Mouse (Mus musculus) cortical plate, adult 2 months (tissue): ENCODE data around the gene Dgkh.

ENCODE experiments used
- CTCF ChIP-seq: fragments of 200-500 bp; IDR thresholded peaks from 2 replicates; pipeline ENCODE4 v1.5.1; 2011; ENCODE audit warnings: mild to moderate bottlenecking, control low read depth, low read length; ENCODE audit not compliant: insufficient read depth; ENCODE audit errors: extremely low read depth
- POLR2A ChIP-seq: fragments of 200-500 bp; IDR thresholded peaks from 2 replicates; pipeline ENCODE4 v1.6.1; 2011; ENCODE audit warnings: mild to moderate bottlenecking, low read length, control low read depth; ENCODE audit not compliant: insufficient read depth; ENCODE audit errors: extremely low read depth

DNA sequence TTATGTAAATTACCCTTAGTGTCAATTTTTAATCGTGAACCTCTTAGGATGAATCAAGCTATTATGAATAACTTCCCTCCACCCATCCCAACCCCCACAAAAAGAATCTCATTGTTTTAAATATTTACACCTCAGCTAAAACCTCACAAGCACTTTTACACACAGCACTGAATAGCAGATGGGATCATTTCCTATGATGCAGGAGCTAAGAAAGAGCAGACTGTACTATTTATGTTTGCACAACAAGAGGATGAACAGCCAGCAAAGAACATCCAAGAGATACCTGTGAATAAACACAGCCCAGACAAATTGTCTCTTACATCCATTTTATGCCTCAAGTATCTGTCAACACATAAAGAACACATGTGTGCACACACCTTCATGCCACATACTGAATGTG lies 41.7 kb downstream of the Dgkh start:
- TF ChIP-seq POLR2A (no peak), CTCF (no peak)
